Mouse (Mus musculus) naive thymus-derived CD4-positive, alpha-beta T cell, adult 2 months (primary cell): ENCODE data around the gene Meis1.

Source experiments
- DNase-seq: peaks from one replicate; pipeline ENCODE4 v3.0.0-alpha.2; 2011; ENCODE audit warnings: low read depth

Gene Meis1

GRCm38 (mm10) chr11:19018489-19019203 is at the start of gene Meis1:
TSS of gene Meis1 (minus strand) at chr11:19018985.
- DNase-seq, result peak; percentile 10

GRCm38 (mm10) chr11:19067334-19067733 is 48.5 kb upstream of the Meis1 start:
- no peak for DNase-seq

GRCm38 (mm10) chr11:19049276-19049675 is 30.5 kb upstream of the Meis1 start:
- no peak for DNase-seq

GRCm38 (mm10) chr11:19036595-19037166 is 17.9 kb upstream of the Meis1 start:
- no peak for DNase-seq

- no peak for DNase-seq
Observed at GRCm38 (mm10) chr11:19026581-19027561, 8.1 kb upstream of the Meis1 start.

- DNase-seq, result no peak
Observed at GRCm38 (mm10) chr11:19025976-19026520, 7.3 kb upstream of the Meis1 start.

- no peak for DNase-seq
Observed at GRCm38 (mm10) chr11:19024496-19025265, 5.9 kb upstream of the Meis1 start.

GRCm38 (mm10) chr11:19023356-19023755 is 4.6 kb upstream of the Meis1 start:
- no peak for DNase-seq

GRCm38 (mm10) chr11:19022576-19022975 is 3.8 kb upstream of the Meis1 start:
- DNase-seq, result no peak

- no peak for DNase-seq
Observed at GRCm38 (mm10) chr11:19020951-19021710, 2.3 kb upstream of the Meis1 start.

GRCm38 (mm10) chr11:19020371-19020824 is 1.6 kb upstream of the Meis1 start:
- peak; percentile 3 for DNase-seq

- no peak for DNase-seq
Observed at GRCm38 (mm10) chr11:19019204-19020171, 703 bp upstream of the Meis1 start.

- no peak for DNase-seq
Observed at GRCm38 (mm10) chr11:19017719-19018413, 919 bp downstream of the Meis1 start.

- no peak for DNase-seq
Observed at GRCm38 (mm10) chr11:19017262-19017661, 1.5 kb downstream of the Meis1 start.

GRCm38 (mm10) chr11:19016481-19017220 is 2.1 kb downstream of the Meis1 start:
- DNase-seq, result no peak

GRCm38 (mm10) chr11:19015731-19016461 is 2.9 kb downstream of the Meis1 start:
- no peak for DNase-seq

GRCm38 (mm10) chr11:19015381-19015730 is 3.4 kb downstream of the Meis1 start:
- DNase-seq, result no peak
